Mouse (Mus musculus) midbrain, embryonic 14.5 days (tissue): ENCODE measurements around the gene Plcb1. TPM values are rescaled to one million over a fixed set of nuclear protein-coding genes. Genes with fewer than 3 reads are reported as not detected.

Experiments used
- ATAC-seq: fragments of 200-750 bp; cut with Nextera tagmentation; 2 replicates; pipeline ENCODE4 v1.8.0; 2017; ENCODE audit warnings: moderate number of reproducible peaks, moderate library complexity; ENCODE audit not compliant: low FRiP score, low TSS enrichment
- DNase-seq: peaks from one replicate; pipeline ENCODE4 v3.0.0-alpha.2; 2015
- H3K27ac ChIP-seq: fragments of 300-500 bp; sonication (generic); replicated peaks from 2 replicates; pipeline ENCODE4 v1.5.1; 2014; ENCODE audit warnings: mild to moderate bottlenecking, low read depth, low read length, moderate library complexity
- H3K27me3 ChIP-seq: fragments of 300-500 bp; sonication (generic); 2 replicates; pipeline ENCODE4 v1.6.1; 2014; ENCODE audit warnings: low read length, control low read depth, mixed read lengths; ENCODE audit not compliant: control insufficient read depth, insufficient read depth
- H3K36me3 ChIP-seq: fragments of 300-500 bp; sonication (generic); 2 replicates; pipeline ENCODE4 v1.6.1; 2014; ENCODE audit warnings: low read length, control low read depth; ENCODE audit not compliant: control insufficient read depth, insufficient read depth
- H3K4me1 ChIP-seq: fragments of 300-500 bp; sonication (generic); 2 replicates; pipeline ENCODE4 v1.6.1; 2014; ENCODE audit warnings: mild to moderate bottlenecking, antibody characterized with exemption, low read length, control low read depth; ENCODE audit not compliant: control insufficient read depth, insufficient read depth
- H3K4me2 ChIP-seq: fragments of 300-500 bp; sonication (generic); 2 replicates; pipeline ENCODE4 v1.6.1; 2014; ENCODE audit warnings: mild to moderate bottlenecking, low read length, moderate library complexity
- H3K4me3 ChIP-seq: fragments of 300-500 bp; sonication (generic); replicated peaks from 2 replicates; pipeline ENCODE4 v1.5.1; 2014; ENCODE audit warnings: low read depth, low read length
- H3K9ac ChIP-seq: fragments of 300-500 bp; sonication (generic); replicated peaks from 2 replicates; pipeline ENCODE4 v1.6.1; 2014; ENCODE audit warnings: mild to moderate bottlenecking, low read length, moderate library complexity
- H3K9me3 ChIP-seq: fragments of 300-500 bp; sonication (generic); 2 replicates; pipeline ENCODE4 v1.6.1; 2016; ENCODE audit warnings: low read length, control low read depth, mixed read lengths; ENCODE audit not compliant: control insufficient read depth
- WGBS: fragments of 180-500 bp; shearing (Covaris S2); extraction: QIAGEN DNeasy Blood & Tissue Kit; methylation state at CpG from one replicate; pipeline ENCODE4 v1.1.7; 2014; 5-methylcytosine and 5-hydroxymethylcytosine counted together
- polyA plus RNA-seq: library from polyadenylated mRNA; unstranded; fragments of >200 nt; fragmentation: Nextera tagmentation; extraction: Ambion mirVana; gene quantifications from 2 replicates; pipeline ENCODE4 v1.2.1, GENCODE M21; 2014

Gene Plcb1
- polyA plus RNA-seq, 1 experiment from 2014 or later = 30.7 TPM

GRCm38 (mm10) chr2:135474107-135474506, 688.2 kb downstream of the Plcb1 start:
- 88% methylated on average over 4 of the region's 4 CpGs for WGBS
- H3K27me3 ChIP-seq = no peaks in the 10 kb centered on the region
- no peak overlapping the region for H3K4me2 ChIP-seq
- DNase-seq (no peak), ATAC-seq (no peak)
- H3K4me1 ChIP-seq = no peaks in the 10 kb centered on the region
- no peaks in the 10 kb centered on the region for H3K36me3 ChIP-seq
- H3K9ac ChIP-seq = no peak overlapping the region
- no peak overlapping the region for H3K4me3 ChIP-seq
- no peaks in the 10 kb centered on the region for H3K9me3 ChIP-seq
- H3K27ac ChIP-seq = no peak overlapping the region

GRCm38 (mm10) chr2:135485248-135485647, 699.4 kb downstream of the Plcb1 start:
- no peaks in the 10 kb centered on the region for H3K9me3 ChIP-seq
- 57% methylated on average over 2 of the region's 2 CpGs for WGBS

GRCm38 (mm10) chr2:135488277-135488676, 702.4 kb downstream of the Plcb1 start:
- WGBS = 69% methylated on average over 2 of the region's 2 CpGs

More at GRCm38 (mm10) chr2:135485248-135485647, 699.4 kb downstream of the Plcb1 start:
- no peak overlapping the region for H3K4me2 ChIP-seq
- H3K9ac ChIP-seq = no peak overlapping the region
- H3K36me3 ChIP-seq = no peaks in the 10 kb centered on the region
- no peaks in the 10 kb centered on the region for H3K4me1 ChIP-seq
- no peaks in the 10 kb centered on the region for H3K27me3 ChIP-seq
- ATAC-seq (no peak), DNase-seq (no peak)
- H3K27ac ChIP-seq = no peak overlapping the region
- H3K4me3 ChIP-seq = no peak overlapping the region

GRCm38 (mm10) chr2:135489127-135489526, 703.3 kb downstream of the Plcb1 start:
- ATAC-seq (no peak), DNase-seq (no peak)
- H3K4me3 ChIP-seq = no peak overlapping the region
- no peak overlapping the region for H3K4me2 ChIP-seq
- H3K27me3 ChIP-seq = no peaks in the 10 kb centered on the region
- H3K9me3 ChIP-seq = no peaks in the 10 kb centered on the region
- no peaks in the 10 kb centered on the region for H3K4me1 ChIP-seq
- H3K36me3 ChIP-seq = no peaks in the 10 kb centered on the region
- no peak overlapping the region for H3K9ac ChIP-seq
- 61% methylated on average over 2 of the region's 2 CpGs for WGBS
- no peak overlapping the region for H3K27ac ChIP-seq

More at GRCm38 (mm10) chr2:135488277-135488676, 702.4 kb downstream of the Plcb1 start:
- no peak for DNase-seq
- no peaks in the 10 kb centered on the region for H3K27me3 ChIP-seq
- no peaks in the 10 kb centered on the region for H3K36me3 ChIP-seq
- no peak overlapping the region for H3K9ac ChIP-seq
- no peak overlapping the region for H3K27ac ChIP-seq
- H3K4me1 ChIP-seq = no peaks in the 10 kb centered on the region
- no peak for ATAC-seq
- H3K9me3 ChIP-seq = no peaks in the 10 kb centered on the region
- no peak overlapping the region for H3K4me2 ChIP-seq
- no peak overlapping the region for H3K4me3 ChIP-seq

- Histone ChIP-seq H3K4me2 (no peak overlapping the region), H3K4me3 (no peak overlapping the region), H3K36me3 (no peaks in the 10 kb centered on the region), H3K9ac (no peak overlapping the region), H3K27ac (no peak overlapping the region), H3K27me3 (no peaks in the 10 kb centered on the region), H3K9me3 (no peaks in the 10 kb centered on the region), H3K4me1 (no peaks in the 10 kb centered on the region)
- ATAC-seq = no peak
- DNase-seq = no peak
- 63% methylated on average over 9 of the region's 9 CpGs for WGBS
Observed at GRCm38 (mm10) chr2:135492777-135493176, 706.9 kb downstream of the Plcb1 start.

- H3K9me3 ChIP-seq = no peaks in the 10 kb centered on the region
- H3K36me3 ChIP-seq = no peaks in the 10 kb centered on the region
- H3K4me2 ChIP-seq = no peak overlapping the region
- H3K4me3 ChIP-seq = no peak overlapping the region
- H3K9ac ChIP-seq = no peak overlapping the region
- H3K27me3 ChIP-seq = no peaks in the 10 kb centered on the region
- WGBS = 14% methylated on average over 3 of the region's 3 CpGs
- H3K4me1 ChIP-seq = no peaks in the 10 kb centered on the region
- ATAC-seq = no peak
- H3K27ac ChIP-seq = no peak overlapping the region
- DNase-seq = peak; percentile 33
Observed at GRCm38 (mm10) chr2:135496553-135496952, 710.7 kb downstream of the Plcb1 start.

- Histone ChIP-seq H3K4me3 (no peak overlapping the region), H3K27ac (no peak overlapping the region), H3K9ac (no peak overlapping the region), H3K9me3 (no peaks in the 10 kb centered on the region), H3K4me1 (no peaks in the 10 kb centered on the region), H3K27me3 (no peaks in the 10 kb centered on the region), H3K4me2 (no peak overlapping the region), H3K36me3 (no peaks in the 10 kb centered on the region)
- WGBS = 70% methylated on average over 2 of the region's 2 CpGs
- DNase-seq (no peak), ATAC-seq (no peak)
Observed at GRCm38 (mm10) chr2:135497251-135497650, 711.4 kb downstream of the Plcb1 start.

- Histone ChIP-seq H3K36me3 (no peaks in the 10 kb centered on the region), H3K4me3 (no peak overlapping the region), H3K9ac (no peak overlapping the region), H3K27ac (no peak overlapping the region), H3K4me2 (no peak overlapping the region), H3K4me1 (no peaks in the 10 kb centered on the region), H3K9me3 (no peaks in the 10 kb centered on the region), H3K27me3 (no peaks in the 10 kb centered on the region)
- no peak for DNase-seq
- 78% methylated on average over 2 of the region's 2 CpGs for WGBS
- no peak for ATAC-seq
Observed at GRCm38 (mm10) chr2:135500872-135501271, 715.0 kb downstream of the Plcb1 start.

GRCm38 (mm10) chr2:135503328-135503997, 717.6 kb downstream of the Plcb1 start:
- WGBS = 87% methylated on average over 4 of the region's 4 CpGs
- H3K4me3 ChIP-seq = no peak overlapping the region
- DNase-seq (no peak), ATAC-seq (no peak)
- no peak overlapping the region for H3K9ac ChIP-seq
- H3K27me3 ChIP-seq = no peaks in the 10 kb centered on the region
- no peak overlapping the region for H3K27ac ChIP-seq
- H3K36me3 ChIP-seq = no peaks in the 10 kb centered on the region
- no peak overlapping the region for H3K4me2 ChIP-seq
- H3K9me3 ChIP-seq = no peaks in the 10 kb centered on the region
- no peaks in the 10 kb centered on the region for H3K4me1 ChIP-seq
